Mouse (Mus musculus) R1 (cell line): ENCODE results near the gene Morc3.

ENCODE experiments used
- DNase-seq: peaks from one replicate; pipeline ENCODE4 v3.0.0-alpha.2; 2018; ENCODE audit warnings: low read depth, low spot score

Morc3 gene

GRCm38 (mm10) chr16:93920673-93921072 lies 88.8 kb downstream of the Morc3 start:
- no peak for DNase-seq

- peak; percentile 41 for DNase-seq
Measured at GRCm38 (mm10) chr16:93922835-93923389, 91.0 kb downstream of the Morc3 start.

GRCm38 (mm10) chr16:93923788-93924187 lies 91.9 kb downstream of the Morc3 start:
- DNase-seq: no peak
